Mouse (Mus musculus) E14TG2a.4 (cell line): ENCODE measurements around the gene 1500015O10Rik.

ENCODE experiments used
- H3K27me3 ChIP-seq: 2 replicates; pipeline ENCODE4 v1.6.1; 2014; ENCODE audit warnings: low read length, control low read depth; ENCODE audit not compliant: insufficient read depth
- H3K36me3 ChIP-seq: 2 replicates; pipeline ENCODE4 v1.6.1; 2014; ENCODE audit warnings: low read length, control low read depth; ENCODE audit not compliant: insufficient read depth
- H3K4me1 ChIP-seq: replicated peaks from 2 replicates; pipeline ENCODE4 v1.6.1; 2014; ENCODE audit warnings: low read depth, low read length, control low read depth
- H3K4me3 ChIP-seq: replicated peaks from 2 replicates; pipeline ENCODE4 v1.5.1; 2014; ENCODE audit warnings: mild to moderate bottlenecking, low read length
- H3K9me3 ChIP-seq: 2 replicates; pipeline ENCODE4 v1.6.1; 2014; ENCODE audit warnings: low read length, control low read depth
- CTCF ChIP-seq: conservative IDR thresholded peaks from 2 replicates; pipeline ENCODE4 v1.5.1; 2014; ENCODE audit warnings: low read length
- NANOG ChIP-seq: IDR thresholded peaks from 2 replicates; pipeline ENCODE4 v1.6.1; 2014; ENCODE audit warnings: borderline replicate concordance, low read length, mixed read lengths
- POU5F1 ChIP-seq: IDR thresholded peaks from 2 replicates; pipeline ENCODE4 v1.6.1; 2014; ENCODE audit warnings: low read length, borderline replicate concordance

Gene 1500015O10Rik

DNA sequence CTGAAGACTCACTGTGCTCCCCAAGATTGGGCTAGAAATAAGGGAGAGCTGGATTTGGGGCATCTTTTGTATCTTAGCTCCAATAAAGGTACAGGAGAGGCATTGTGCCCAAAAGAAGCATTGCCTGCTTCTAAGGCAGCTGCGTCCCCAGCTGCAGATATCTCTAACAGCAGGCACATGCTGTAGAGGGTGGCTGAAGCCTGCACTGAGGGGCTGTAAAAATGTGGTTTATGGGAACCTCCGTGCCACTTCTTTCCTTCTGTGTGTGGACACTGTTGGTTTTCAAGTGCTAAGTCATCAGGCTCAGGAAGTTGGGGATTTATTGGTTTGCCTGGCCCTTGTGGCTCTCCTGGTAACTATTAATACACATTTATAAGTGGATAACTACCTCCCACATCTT lies 11.6 kb upstream of the 1500015O10Rik start:
- TF ChIP-seq CTCF: no peak
- TF ChIP-seq NANOG: no peak
- TF ChIP-seq POU5F1: no peak
- Histone ChIP-seq H3K4me3 (no peak overlapping the region), H3K9me3 (peaks cover 9% of the 10 kb centered on the region; the same call in 1 of the 2 replicates), H3K27me3 (no peaks in the 10 kb centered on the region), H3K36me3 (no peaks in the 10 kb centered on the region), H3K4me1 (no peaks in the 10 kb centered on the region)

DNA sequence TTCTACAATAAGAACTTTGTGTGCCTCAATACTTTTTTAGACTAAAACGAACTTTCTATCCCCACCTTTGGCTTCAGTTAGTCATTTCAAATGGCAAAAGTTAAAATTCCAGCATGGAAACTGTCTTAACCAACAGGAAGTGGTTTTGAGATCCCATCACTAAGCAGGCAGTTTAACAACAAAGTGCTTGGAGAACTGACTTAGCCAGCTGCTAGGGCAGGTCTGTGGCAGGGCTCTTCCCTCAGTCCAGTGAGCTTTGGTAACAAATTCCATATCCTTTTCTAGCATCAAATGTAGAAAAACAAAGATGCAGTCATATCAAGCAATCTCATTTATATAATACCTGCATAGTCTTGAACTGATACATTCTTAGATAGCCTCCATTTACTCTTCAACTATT lies 7.9 kb upstream of the 1500015O10Rik start:
- no peaks in the 10 kb centered on the region for H3K27me3 ChIP-seq
- H3K4me1 ChIP-seq: no peaks in the 10 kb centered on the region
- H3K36me3 ChIP-seq: no peaks in the 10 kb centered on the region
- H3K4me3 ChIP-seq: no peak overlapping the region
- H3K9me3 ChIP-seq: peaks cover 9% of the 10 kb centered on the region; the same call in 1 of the 2 replicates
- no peak for TF ChIP-seq NANOG
- no peak for TF ChIP-seq POU5F1

- Histone ChIP-seq H3K27me3 (peaks cover 7% of the 10 kb centered on the region; the same call in 1 of the 2 replicates), H3K9me3 (peaks cover 11% of the 10 kb centered on the region; the same call in 1 of the 2 replicates), H3K4me1 (peaks cover 9% of the 10 kb centered on the region), H3K4me3 (no peak overlapping the region), H3K36me3 (no peaks in the 10 kb centered on the region)
- TF ChIP-seq POU5F1: no peak
- TF ChIP-seq CTCF: peak; percentile 66
Observed at GRCm38 (mm10) chr1:43732100-43732499, 1.7 kb downstream of the 1500015O10Rik start.

GRCm38 (mm10) chr1:43732657-43733056 lies 2.3 kb downstream of the 1500015O10Rik start:
- Histone ChIP-seq H3K27me3 (peaks cover 7% of the 10 kb centered on the region; the same call in 1 of the 2 replicates), H3K4me1 (peaks cover 9% of the 10 kb centered on the region), H3K4me3 (no peak overlapping the region), H3K36me3 (no peaks in the 10 kb centered on the region), H3K9me3 (peaks cover 11% of the 10 kb centered on the region; the same call in 1 of the 2 replicates)
- TF ChIP-seq NANOG (no peak), POU5F1 (no peak), CTCF (no peak)

DNA sequence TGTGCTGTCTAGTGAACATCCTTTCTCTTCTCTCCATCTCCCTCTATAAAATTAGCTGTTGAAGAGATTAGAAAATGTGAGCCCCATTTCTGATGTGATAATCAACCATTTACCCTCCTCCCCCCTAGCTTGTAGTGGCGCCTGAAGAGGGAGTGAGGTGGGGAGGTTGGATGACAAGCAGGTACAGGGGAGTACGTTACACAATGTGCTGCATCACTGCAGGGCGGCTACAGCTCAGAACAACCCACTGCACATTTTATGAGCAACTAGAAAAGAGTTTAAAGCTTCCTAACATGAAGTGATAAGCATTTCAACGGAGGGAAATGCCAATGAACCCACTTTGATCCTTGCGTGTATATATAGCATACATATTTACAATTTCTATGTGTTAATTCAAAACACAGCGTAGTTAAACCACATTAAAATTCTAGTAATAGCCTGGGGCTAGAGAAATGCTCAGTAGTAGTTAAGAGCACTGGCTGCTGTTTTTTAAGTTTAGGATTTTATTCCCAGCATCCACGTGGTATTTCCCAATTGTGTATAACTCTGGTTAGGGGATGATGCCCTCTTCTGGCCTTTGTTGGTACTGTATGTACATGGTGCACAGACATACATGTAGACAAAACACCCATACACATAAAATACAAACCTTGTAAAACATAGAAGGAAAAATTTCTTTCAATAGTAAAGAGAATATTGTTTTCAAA lies 7.6 kb downstream of the 1500015O10Rik start:
- no peaks in the 10 kb centered on the region for H3K27me3 ChIP-seq
- no peak overlapping the region for H3K4me3 ChIP-seq
- no peaks in the 10 kb centered on the region for H3K36me3 ChIP-seq
- H3K4me1 ChIP-seq: no peaks in the 10 kb centered on the region
- H3K9me3 ChIP-seq: peaks cover 11% of the 10 kb centered on the region; the same call in 1 of the 2 replicates
- peak; percentile 73 for TF ChIP-seq CTCF
- no peak for TF ChIP-seq POU5F1

DNA sequence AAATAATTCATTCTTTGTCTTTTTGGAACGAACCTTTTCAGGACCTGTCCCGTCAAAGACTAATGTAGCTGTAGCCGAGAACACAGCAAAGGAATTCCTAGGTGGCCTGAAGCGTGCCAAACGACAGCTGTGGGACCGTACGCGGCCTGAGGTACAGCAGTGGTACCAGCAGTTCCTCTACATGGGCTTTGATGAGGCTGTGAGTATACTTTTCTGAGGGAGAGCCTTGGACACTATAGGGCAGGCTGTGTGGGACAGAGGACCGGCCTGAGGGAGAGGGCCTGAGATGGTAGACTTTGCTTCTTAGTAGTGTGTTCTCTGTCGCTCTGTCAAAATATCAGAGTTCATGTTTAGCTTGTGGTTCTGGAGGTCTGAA lies 8.1 kb downstream of the 1500015O10Rik start:
- no peaks in the 10 kb centered on the region for H3K4me1 ChIP-seq
- no peak overlapping the region for H3K4me3 ChIP-seq
- TF ChIP-seq NANOG: no peak
- no peak for TF ChIP-seq CTCF
- TF ChIP-seq POU5F1: no peak
- peaks cover 11% of the 10 kb centered on the region; the same call in 1 of the 2 replicates for H3K9me3 ChIP-seq
- H3K36me3 ChIP-seq: no peaks in the 10 kb centered on the region
- H3K27me3 ChIP-seq: no peaks in the 10 kb centered on the region

- TF ChIP-seq POU5F1 (no peak), NANOG (no peak), CTCF (no peak)
- Histone ChIP-seq H3K36me3 (peaks cover 63% of the 10 kb centered on the region), H3K27me3 (no peaks in the 10 kb centered on the region), H3K4me3 (no peak overlapping the region), H3K4me1 (peaks cover 8% of the 10 kb centered on the region), H3K9me3 (no peaks in the 10 kb centered on the region)
Observed at GRCm38 (mm10) chr1:43754448-43755312, 24.3 kb downstream of the 1500015O10Rik start.

DNA sequence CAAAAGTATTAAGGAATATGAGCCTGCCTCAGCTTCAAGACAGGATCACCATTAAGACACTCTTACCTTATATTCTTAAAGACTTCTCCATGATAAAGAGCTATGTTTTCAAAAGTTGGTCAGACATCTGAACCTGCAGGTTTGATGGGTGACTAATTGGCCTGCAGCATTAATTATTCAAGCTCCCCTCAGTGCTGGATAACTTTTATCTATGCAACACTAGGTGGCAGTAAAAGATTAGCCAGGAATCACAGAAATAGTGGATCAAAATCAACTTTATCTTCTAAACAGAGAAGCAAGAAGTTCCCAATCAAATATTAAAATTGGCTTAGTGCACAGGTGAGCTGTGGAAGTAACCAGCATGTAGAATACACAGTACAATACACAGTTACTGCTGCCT lies 29.7 kb downstream of the 1500015O10Rik start:
- H3K9me3 ChIP-seq: no peaks in the 10 kb centered on the region
- H3K36me3 ChIP-seq: peaks cover 79% of the 10 kb centered on the region
- H3K4me3 ChIP-seq: no peak overlapping the region
- peak; percentile 54 for TF ChIP-seq CTCF
- no peak for TF ChIP-seq NANOG
- no peak for TF ChIP-seq POU5F1
- no peaks in the 10 kb centered on the region for H3K4me1 ChIP-seq
- no peaks in the 10 kb centered on the region for H3K27me3 ChIP-seq

- Histone ChIP-seq H3K27me3 (no peaks in the 10 kb centered on the region), H3K36me3 (peaks cover 77% of the 10 kb centered on the region), H3K4me3 (no peak overlapping the region), H3K9me3 (no peaks in the 10 kb centered on the region), H3K4me1 (no peaks in the 10 kb centered on the region)
- TF ChIP-seq NANOG: no peak
- no peak for TF ChIP-seq POU5F1
- TF ChIP-seq CTCF: no peak
Observed at GRCm38 (mm10) chr1:43764481-43764880, 34.1 kb downstream of the 1500015O10Rik start.
